Mouse (Mus musculus) embryonic facial prominence, embryonic 13.5 days (tissue): Measurements from ENCODE around the gene Camta1. TPM values are rescaled to one million over a fixed set of nuclear protein-coding genes. Genes with fewer than 3 reads are reported as not detected.

ENCODE experiments used
- ATAC-seq: fragments of 200-750 bp; cut with Nextera tagmentation; 2 replicates; pipeline ENCODE4 v1.8.0; 2017; ENCODE audit warnings: low read depth; ENCODE audit not compliant: insufficient number of reproducible peaks, insufficient read depth, low FRiP score, low TSS enrichment
- H3K27ac ChIP-seq: fragments of 300-500 bp; sonication (generic); 2 replicates; pipeline ENCODE4 v1.5.1; 2015; ENCODE audit warnings: moderate library complexity, mild to moderate bottlenecking, inconsistent platforms
- H3K27me3 ChIP-seq: fragments of 300-500 bp; sonication (generic); 2 replicates; pipeline ENCODE4 v1.6.1; 2015; ENCODE audit warnings: mild to moderate bottlenecking, inconsistent platforms
- H3K36me3 ChIP-seq: fragments of 300-500 bp; sonication (generic); 2 replicates; pipeline ENCODE4 v1.6.1; 2015; ENCODE audit warnings: mild to moderate bottlenecking, inconsistent platforms
- H3K4me1 ChIP-seq: fragments of 300-500 bp; sonication (generic); 2 replicates; pipeline ENCODE4 v1.6.1; 2015; ENCODE audit warnings: inconsistent platforms
- H3K4me2 ChIP-seq: fragments of 300-500 bp; sonication (generic); 2 replicates; pipeline ENCODE4 v1.6.1; 2015; ENCODE audit warnings: moderate library complexity, mild to moderate bottlenecking, inconsistent platforms
- H3K4me3 ChIP-seq: fragments of 300-500 bp; sonication (generic); 2 replicates; pipeline ENCODE4 v1.5.1; 2015; ENCODE audit warnings: mild to moderate bottlenecking, inconsistent platforms
- H3K9ac ChIP-seq: fragments of 300-500 bp; sonication (generic); 2 replicates; pipeline ENCODE4 v1.6.1; 2015; ENCODE audit warnings: mild to moderate bottlenecking, inconsistent platforms
- H3K9me3 ChIP-seq: fragments of 300-500 bp; sonication (generic); 2 replicates; pipeline ENCODE4 v1.6.1; 2016; ENCODE audit warnings: inconsistent platforms
- WGBS: fragments of 180-500 bp; shearing (Covaris S2); methylation state at CpG from one replicate; pipeline ENCODE4 v1.1.7; 2015; ENCODE audit warnings: mixed read lengths; 5-methylcytosine and 5-hydroxymethylcytosine counted together
- polyA plus RNA-seq: library from polyadenylated mRNA; unstranded; fragments of >200 nt; fragmentation: Nextera tagmentation; extraction: Ambion mirVana; gene quantifications from 2 replicates; pipeline ENCODE4 v1.2.1, GENCODE M21; 2015

Camta1 gene
- polyA plus RNA-seq, 1 experiment from 2014 or later: 106 TPM

DNA sequence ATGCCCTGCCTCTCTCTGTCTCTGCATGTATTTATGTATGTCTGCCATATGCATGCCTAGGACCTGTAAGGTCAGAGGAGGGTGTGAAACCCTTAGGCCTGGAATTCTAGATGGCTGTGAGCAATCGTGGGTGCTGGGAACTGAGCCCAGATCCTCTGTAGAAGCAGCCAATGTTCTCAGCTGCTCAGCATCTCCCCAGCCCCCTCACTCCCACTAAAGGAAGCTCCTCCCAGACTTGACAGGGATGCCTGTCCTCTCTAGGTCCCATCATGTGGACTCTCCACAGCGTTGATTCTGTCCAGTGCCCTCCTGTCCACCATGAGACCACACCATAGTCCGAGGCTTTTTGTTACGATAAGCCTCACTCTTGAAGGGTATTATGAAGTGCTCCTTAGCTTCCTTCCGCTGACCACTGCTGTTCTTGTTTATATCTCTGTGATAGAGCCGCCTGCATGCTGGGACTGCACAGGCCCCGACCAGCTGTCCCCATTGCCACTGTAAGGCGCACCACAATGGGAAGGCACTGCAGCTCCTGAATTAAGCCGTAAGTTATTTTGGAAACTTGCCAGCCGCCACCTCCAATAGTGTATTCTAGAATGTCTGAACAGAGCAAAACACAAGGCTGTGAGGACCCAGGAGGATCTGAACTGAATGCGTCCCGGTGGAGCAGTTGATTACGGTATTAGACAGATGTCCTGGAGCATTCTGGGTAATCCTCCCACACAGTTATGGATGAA is 905.1 kb downstream of the Camta1 start:
- 69% methylated on average over 13 of the region's 13 CpGs for WGBS
- no peak overlapping the region for H3K27ac ChIP-seq
- H3K4me1 ChIP-seq: 0 out of 2 replicates have a peak, but pooled peaks cover 8% of the 10 kb centered on the region
- no peaks in the 10 kb centered on the region for H3K27me3 ChIP-seq
- no peak overlapping the region for H3K4me2 ChIP-seq
- H3K4me3 ChIP-seq: no peak overlapping the region
- no peak overlapping the region for H3K9ac ChIP-seq
- no peaks in the 10 kb centered on the region for H3K9me3 ChIP-seq
- no peak for ATAC-seq
- H3K36me3 ChIP-seq: no peaks in the 10 kb centered on the region

DNA sequence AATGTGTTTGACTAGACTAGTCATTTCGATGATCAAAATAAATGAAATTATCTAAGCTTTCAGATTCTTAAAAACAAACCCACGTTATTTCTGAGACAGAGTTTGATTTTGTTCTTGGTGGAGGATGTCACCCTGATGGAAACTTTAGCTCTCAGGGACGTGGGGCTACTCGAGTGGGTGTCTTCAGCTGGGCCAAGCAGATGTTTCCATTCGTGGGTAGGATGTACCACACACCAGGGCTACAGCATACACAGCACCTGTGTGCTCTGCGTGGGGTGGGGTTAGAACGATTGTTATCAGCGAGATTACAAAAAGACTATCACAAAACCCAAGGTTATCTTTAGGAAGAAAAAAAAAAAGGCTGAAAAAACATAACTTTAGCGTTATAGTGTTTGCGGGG is 910.7 kb downstream of the Camta1 start:
- 84% methylated on average over 10 of the region's 10 CpGs for WGBS
- Histone ChIP-seq H3K27ac (no peak overlapping the region), H3K9ac (no peak overlapping the region), H3K9me3 (no peaks in the 10 kb centered on the region), H3K4me2 (no peak overlapping the region), H3K4me3 (no peak overlapping the region), H3K27me3 (no peaks in the 10 kb centered on the region), H3K36me3 (no peaks in the 10 kb centered on the region), H3K4me1 (no peaks in the 10 kb centered on the region)
- ATAC-seq: no peak

DNA sequence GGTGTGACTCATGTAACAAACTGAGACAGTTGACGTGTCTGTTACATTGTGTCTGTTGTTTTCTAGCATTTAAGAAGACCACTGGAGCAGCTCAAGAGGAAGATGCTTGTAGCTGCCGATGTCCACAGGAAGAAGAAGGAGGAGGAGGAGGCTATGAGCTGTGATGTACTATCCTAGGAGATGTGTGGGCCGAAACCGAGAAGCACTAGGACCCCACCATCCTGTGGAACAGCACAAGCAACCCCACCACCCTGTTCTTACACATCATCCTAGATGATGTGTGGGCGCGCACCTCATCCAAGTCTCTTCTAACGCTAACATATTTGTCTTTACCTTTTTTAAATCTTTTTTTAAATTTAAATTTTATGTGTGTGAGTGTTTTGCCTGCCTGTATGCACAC is 917.0 kb downstream of the Camta1 start:
- no peak overlapping the region for H3K4me3 ChIP-seq
- H3K9ac ChIP-seq: no peak overlapping the region
- H3K4me1 ChIP-seq: no peaks in the 10 kb centered on the region
- no peak overlapping the region for H3K27ac ChIP-seq
- no peak for ATAC-seq
- no peaks in the 10 kb centered on the region for H3K27me3 ChIP-seq
- H3K36me3 ChIP-seq: no peaks in the 10 kb centered on the region
- WGBS: 89% methylated on average over 7 of the region's 7 CpGs
- no peaks in the 10 kb centered on the region for H3K9me3 ChIP-seq
- H3K4me2 ChIP-seq: no peak overlapping the region

DNA sequence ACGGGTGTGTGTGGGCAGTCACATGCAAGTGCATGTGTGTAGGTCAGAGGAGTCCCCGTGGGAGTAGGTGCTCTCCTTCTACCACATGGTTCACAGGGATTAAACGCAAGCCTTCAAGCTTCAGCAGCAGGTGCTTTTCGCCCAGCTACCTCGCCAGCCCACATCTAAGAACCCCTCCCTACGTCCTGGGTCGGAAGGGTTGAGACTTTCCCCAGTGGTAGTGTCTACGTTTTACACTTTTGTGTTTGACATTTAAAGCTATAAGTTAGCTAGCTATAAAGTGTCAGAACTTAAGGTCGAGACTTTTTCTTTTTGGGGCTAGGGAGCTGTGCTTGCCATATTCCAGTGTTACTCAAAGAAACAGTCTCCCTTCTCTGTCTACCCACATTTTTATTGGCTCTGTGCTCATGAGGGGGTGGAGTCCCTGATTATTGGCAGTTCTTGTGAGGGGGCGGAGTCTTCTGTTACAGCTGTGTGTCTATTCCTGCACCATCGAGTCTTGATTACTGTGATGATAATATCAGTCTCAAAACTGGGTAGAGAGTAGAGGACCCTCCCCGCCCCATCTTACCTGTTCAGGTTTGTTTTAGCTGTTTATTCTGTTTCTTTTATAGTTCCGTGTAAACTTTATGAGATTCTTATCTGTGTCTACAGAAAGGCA is 921.6 kb downstream of the Camta1 start:
- no peaks in the 10 kb centered on the region for H3K9me3 ChIP-seq
- no peaks in the 10 kb centered on the region for H3K36me3 ChIP-seq
- H3K27ac ChIP-seq: no peak overlapping the region
- no peak for ATAC-seq
- H3K4me2 ChIP-seq: no peak overlapping the region
- H3K27me3 ChIP-seq: no peaks in the 10 kb centered on the region
- no peak overlapping the region for H3K9ac ChIP-seq
- no peaks in the 10 kb centered on the region for H3K4me1 ChIP-seq
- no peak overlapping the region for H3K4me3 ChIP-seq
- 60% methylated on average over 13 of the region's 13 CpGs for WGBS

DNA sequence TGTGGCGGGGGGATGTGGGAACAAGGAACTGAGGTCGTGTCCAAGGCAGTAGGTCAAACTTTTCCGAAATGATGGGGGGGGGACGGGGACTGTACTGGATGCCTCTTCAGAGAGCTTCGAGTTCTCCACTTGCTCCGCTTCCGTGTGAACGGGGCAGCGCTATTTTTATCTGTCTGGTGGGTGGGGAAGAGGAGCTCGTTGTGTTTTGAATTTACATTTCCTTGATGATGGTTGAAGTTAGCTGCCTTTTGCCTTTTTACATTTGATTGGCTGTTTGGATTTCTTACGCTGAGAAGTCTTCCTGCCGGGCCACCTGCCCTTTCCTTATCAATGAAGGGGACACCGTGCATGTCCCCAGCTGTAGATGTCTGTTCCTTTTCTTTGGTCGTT is 923.6 kb downstream of the Camta1 start:
- no peak overlapping the region for H3K27ac ChIP-seq
- H3K27me3 ChIP-seq: no peaks in the 10 kb centered on the region
- H3K4me3 ChIP-seq: no peak overlapping the region
- H3K4me2 ChIP-seq: peak overlapping the region; percentile 18
- no peaks in the 10 kb centered on the region for H3K4me1 ChIP-seq
- no peak overlapping the region for H3K9ac ChIP-seq
- no peaks in the 10 kb centered on the region for H3K36me3 ChIP-seq
- no peak for ATAC-seq
- H3K9me3 ChIP-seq: no peaks in the 10 kb centered on the region
- WGBS: 59% methylated on average over 14 of the region's 14 CpGs

DNA sequence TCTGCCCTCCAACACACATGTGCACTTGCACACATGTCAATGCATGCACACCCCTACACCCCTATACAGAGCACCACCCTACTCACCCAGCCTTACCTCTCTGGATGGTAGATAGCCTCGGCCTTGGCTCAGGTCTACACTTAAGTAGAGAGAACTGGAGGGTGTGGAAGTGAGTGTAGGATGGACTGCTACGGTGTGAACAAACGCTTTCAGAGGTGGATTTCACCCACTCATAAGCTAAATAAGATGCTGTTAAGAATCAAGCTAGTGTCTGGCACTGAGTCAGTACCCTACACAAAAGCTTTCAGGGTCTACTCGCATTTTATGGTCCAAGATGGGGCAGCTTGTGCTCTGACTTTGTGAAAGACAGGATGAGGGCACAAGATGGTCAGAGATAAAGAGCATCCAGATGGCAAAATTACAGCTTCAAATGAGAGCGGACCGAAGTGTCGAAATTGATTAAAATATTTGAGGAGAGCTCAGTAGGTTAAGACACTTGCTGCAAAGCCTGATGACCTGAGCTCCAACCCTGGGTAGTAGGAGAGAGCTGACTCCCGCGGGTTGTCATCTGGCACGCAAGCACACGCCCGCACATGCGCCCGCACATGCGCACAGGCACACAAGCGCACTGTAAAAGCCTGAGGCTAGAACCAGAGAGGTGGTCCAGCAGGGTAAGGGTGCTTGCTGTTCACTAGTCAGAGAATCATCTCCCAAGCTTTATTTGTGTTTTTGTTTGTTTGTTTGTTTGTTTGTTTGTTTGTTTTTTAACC is 924.2 kb downstream of the Camta1 start:
- peak overlapping the region; percentile 18 for H3K4me2 ChIP-seq
- no peaks in the 10 kb centered on the region for H3K9me3 ChIP-seq
- H3K4me1 ChIP-seq: no peaks in the 10 kb centered on the region
- no peak overlapping the region for H3K9ac ChIP-seq
- no peak for ATAC-seq
- H3K27me3 ChIP-seq: peaks cover 2% of the 10 kb centered on the region; the same call in 1 of the 2 replicates
- 70% methylated on average over 16 of the region's 16 CpGs for WGBS
- no peak overlapping the region for H3K27ac ChIP-seq
- H3K4me3 ChIP-seq: no peak overlapping the region
- no peaks in the 10 kb centered on the region for H3K36me3 ChIP-seq

DNA sequence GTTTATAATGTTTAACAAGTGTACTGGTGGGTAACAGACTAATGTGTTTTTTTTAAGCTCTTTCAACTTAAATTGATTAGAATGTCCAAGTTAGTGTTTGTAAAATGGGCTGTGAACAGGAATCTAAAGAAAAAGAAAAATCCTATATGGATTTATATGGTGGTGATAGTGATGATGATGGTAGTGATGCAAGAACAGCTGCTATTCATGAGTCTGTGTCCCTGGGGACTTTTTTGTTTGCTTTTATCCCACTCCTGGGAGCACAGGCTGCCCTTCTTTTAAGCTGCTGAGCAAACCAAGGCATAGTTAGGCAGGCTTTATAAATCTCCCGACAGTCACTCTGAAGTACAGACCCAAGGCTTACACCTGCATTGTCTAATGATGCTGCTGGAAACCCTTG is 928.2 kb downstream of the Camta1 start:
- ATAC-seq: no peak

DNA sequence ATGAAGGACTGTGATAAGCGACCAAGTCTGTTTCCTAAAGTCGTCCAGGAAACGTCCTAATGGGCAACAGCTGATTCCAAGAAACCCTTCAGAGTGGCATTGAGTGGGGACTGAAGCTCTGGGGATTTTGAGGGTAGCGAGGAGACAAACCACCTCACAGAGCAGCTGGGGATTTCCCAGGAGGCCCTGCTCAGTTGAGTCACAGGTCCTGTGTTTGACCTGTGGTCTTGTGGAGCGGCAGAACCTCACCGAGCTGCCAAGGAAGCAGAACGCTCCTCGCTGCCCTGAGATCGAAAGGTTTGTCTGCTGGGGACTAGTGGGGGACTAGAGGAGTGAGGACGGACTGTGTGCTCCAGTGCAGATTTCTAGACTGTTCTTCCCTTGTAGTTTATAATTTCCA is 933.9 kb downstream of the Camta1 start:
- no peak for ATAC-seq
- Histone ChIP-seq H3K27ac (no peak overlapping the region), H3K4me3 (no peak overlapping the region), H3K4me1 (no peaks in the 10 kb centered on the region), H3K4me2 (no peak overlapping the region), H3K27me3 (peaks cover 8% of the 10 kb centered on the region; the same call in 1 of the 2 replicates), H3K9ac (no peak overlapping the region), H3K9me3 (no peaks in the 10 kb centered on the region), H3K36me3 (no peaks in the 10 kb centered on the region)
- WGBS: 52% methylated on average over 10 of the region's 10 CpGs

More for the DNA sequence above, 928.2 kb downstream of the Camta1 start:
- H3K4me2 ChIP-seq: no peak overlapping the region
- no peaks in the 10 kb centered on the region for H3K4me1 ChIP-seq
- no peaks in the 10 kb centered on the region for H3K36me3 ChIP-seq
- H3K4me3 ChIP-seq: no peak overlapping the region
- no peaks in the 10 kb centered on the region for H3K9me3 ChIP-seq
- H3K27ac ChIP-seq: no peak overlapping the region
- peaks cover 8% of the 10 kb centered on the region; the same call in 1 of the 2 replicates for H3K27me3 ChIP-seq
- WGBS: 82% methylated on average over 1 of the region's 1 CpGs
- H3K9ac ChIP-seq: no peak overlapping the region

DNA sequence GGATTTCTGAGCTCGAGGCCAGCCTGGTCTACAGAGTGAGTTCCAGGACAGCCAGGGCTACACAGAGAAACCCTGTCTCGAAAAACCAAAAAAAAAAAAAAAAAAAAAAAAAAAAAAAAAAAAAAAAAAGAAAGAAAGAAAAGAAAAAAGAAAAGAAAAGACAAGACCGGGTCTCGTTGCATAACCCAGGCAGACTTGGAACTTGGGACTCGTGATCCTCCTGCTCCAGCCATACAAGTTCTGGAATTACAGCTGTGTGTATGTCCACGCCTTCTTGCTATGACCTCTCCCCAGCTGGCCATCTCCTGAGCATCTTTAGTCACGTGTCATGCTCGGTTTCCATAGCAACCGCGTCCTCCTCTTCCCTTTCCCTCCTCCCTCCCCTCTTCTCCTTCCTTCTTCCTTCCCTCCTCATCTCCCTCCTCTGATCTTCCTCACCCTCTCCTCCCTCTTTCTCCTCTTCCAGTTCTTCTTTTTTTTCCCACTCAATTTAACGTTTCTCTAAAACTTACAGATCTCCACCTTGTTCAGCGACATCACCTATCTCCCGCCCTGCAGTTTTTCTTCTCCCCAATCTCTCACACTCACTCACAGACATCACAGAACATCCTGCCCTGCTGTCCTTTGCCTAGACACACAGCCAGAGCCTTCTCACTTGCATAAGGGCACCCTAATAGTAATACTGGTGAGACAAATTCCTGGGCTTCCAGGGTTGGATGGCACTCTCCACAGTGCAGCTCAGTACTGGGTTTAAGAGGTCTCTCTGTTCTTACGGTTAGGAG is 934.6 kb downstream of the Camta1 start:
- H3K27ac ChIP-seq: no peak overlapping the region
- no peaks in the 10 kb centered on the region for H3K36me3 ChIP-seq
- no peak overlapping the region for H3K9ac ChIP-seq
- no peak for ATAC-seq
- 0 out of 2 replicates have a peak, but pooled peaks cover 3% of the 10 kb centered on the region for H3K27me3 ChIP-seq
- H3K4me3 ChIP-seq: no peak overlapping the region
- H3K9me3 ChIP-seq: no peaks in the 10 kb centered on the region
- H3K4me2 ChIP-seq: no peak overlapping the region
- 47% methylated on average over 14 of the region's 14 CpGs for WGBS
- H3K4me1 ChIP-seq: no peaks in the 10 kb centered on the region

DNA sequence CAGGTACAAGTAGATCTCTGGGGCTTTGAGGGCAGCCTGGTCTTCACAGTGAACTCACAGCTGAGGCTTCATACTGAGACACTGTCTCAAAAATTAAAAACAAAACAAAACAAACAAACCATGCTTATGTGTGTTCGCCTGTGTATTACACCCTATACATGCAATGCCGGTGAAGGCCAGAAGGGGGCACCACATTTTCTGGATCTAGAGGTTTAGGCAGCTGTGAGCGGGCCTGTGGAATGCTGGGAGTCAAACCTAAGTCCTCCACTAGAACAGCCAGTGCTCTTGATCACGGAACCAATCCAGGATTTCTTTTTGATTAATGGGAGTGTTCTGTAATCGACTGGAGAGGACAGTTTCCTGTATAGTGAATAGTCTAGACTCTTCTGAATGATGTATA is 935.8 kb downstream of the Camta1 start:
- Histone ChIP-seq H3K27ac (no peak overlapping the region), H3K4me1 (no peaks in the 10 kb centered on the region), H3K36me3 (no peaks in the 10 kb centered on the region), H3K4me2 (no peak overlapping the region), H3K9me3 (no peaks in the 10 kb centered on the region), H3K4me3 (no peak overlapping the region), H3K9ac (no peak overlapping the region), H3K27me3 (0 out of 2 replicates have a peak, but pooled peaks cover 3% of the 10 kb centered on the region)
- no peak for ATAC-seq
- 50% methylated on average over 5 of the region's 5 CpGs for WGBS

DNA sequence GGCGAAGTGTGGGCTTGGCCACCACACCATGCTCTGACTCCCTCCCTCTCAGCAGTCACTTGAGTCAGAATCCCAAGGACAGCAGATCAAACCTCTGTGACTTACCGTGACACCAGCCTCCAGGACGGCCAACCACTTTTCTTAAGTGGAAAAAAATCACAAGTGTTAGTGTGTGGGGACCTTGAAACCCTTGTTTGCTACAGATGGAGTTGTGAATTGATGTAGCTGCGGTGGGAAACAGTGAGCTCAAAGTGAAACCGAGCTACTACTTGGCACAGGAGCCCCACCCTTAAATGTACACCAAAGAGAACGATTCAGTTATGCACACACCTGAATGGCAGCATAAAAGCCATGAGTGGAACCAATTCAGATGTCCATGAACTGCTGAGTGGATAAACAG is 936.7 kb downstream of the Camta1 start:
- no peak for ATAC-seq

More for the DNA sequence above, 936.7 kb downstream of the Camta1 start:
- no peak overlapping the region for H3K27ac ChIP-seq
- 0 out of 2 replicates have a peak, but pooled peaks cover 3% of the 10 kb centered on the region for H3K27me3 ChIP-seq
- 89% methylated on average over 6 of the region's 6 CpGs for WGBS
- H3K36me3 ChIP-seq: no peaks in the 10 kb centered on the region
- no peak overlapping the region for H3K4me2 ChIP-seq
- no peaks in the 10 kb centered on the region for H3K9me3 ChIP-seq
- H3K4me1 ChIP-seq: no peaks in the 10 kb centered on the region
- H3K9ac ChIP-seq: no peak overlapping the region
- H3K4me3 ChIP-seq: no peak overlapping the region
